Mouse (Mus musculus): Measurements from ENCODE around the gene Lsamp. TPM values are rescaled to one million over a fixed set of nuclear protein-coding genes. Genes with fewer than 3 reads are reported as not detected.

Gene Lsamp
- polyA plus RNA-seq, 1 experiment from 2014 or later, result 0.68 TPM

GRCm38 (mm10) chr16:41675774-41676173 lies 1691.6 kb downstream of the Lsamp start:
- Histone ChIP-seq H3K27me3 (ENCODE audit: control insufficient read depth, insufficient read depth, low read length) (no peaks in the 10 kb centered on the region), H3K9ac (ENCODE audit: low read length) (no peak overlapping the region), H3K9me3 (replicated peaks; ENCODE audit: control insufficient read depth, low read length) (no peaks in the 10 kb centered on the region), H3K4me3 (ENCODE audit: low read length) (no peak overlapping the region), H3K27ac (ENCODE audit: low read length) (no peak overlapping the region), H3K4me2 (ENCODE audit: low read depth, low read length) (no peak overlapping the region), H3K4me1 (ENCODE audit: control insufficient read depth, insufficient read depth, low read length) (no peaks in the 10 kb centered on the region), H3K36me3 (ENCODE audit: control insufficient read depth, insufficient read depth) (no peaks in the 10 kb centered on the region)
- 74% methylated on average over 3 of the region's 3 CpGs for WGBS
- ATAC-seq (replicated peaks; ENCODE audit: extremely low read depth, insufficient read depth, low FRiP score), result no peak

- Histone ChIP-seq H3K4me2 (ENCODE audit: low read depth, low read length) (no peak overlapping the region), H3K4me1 (ENCODE audit: control insufficient read depth, insufficient read depth, low read length) (no peaks in the 10 kb centered on the region), H3K27ac (ENCODE audit: low read length) (no peak overlapping the region), H3K9me3 (replicated peaks; ENCODE audit: control insufficient read depth, low read length) (no peaks in the 10 kb centered on the region), H3K9ac (ENCODE audit: low read length) (no peak overlapping the region), H3K27me3 (ENCODE audit: control insufficient read depth, insufficient read depth, low read length) (no peaks in the 10 kb centered on the region), H3K4me3 (ENCODE audit: low read length) (no peak overlapping the region), H3K36me3 (ENCODE audit: control insufficient read depth, insufficient read depth) (no peaks in the 10 kb centered on the region)
- no peak for ATAC-seq (replicated peaks; ENCODE audit: extremely low read depth, insufficient read depth, low FRiP score)
These were observed 1708.3 kb downstream of the Lsamp start for GRCm38 (mm10) chr16:41692435-41692834.

GRCm38 (mm10) chr16:41701790-41702428 lies 1717.7 kb downstream of the Lsamp start:
- Histone ChIP-seq H3K9ac (ENCODE audit: low read length) (no peak overlapping the region), H3K36me3 (ENCODE audit: control insufficient read depth, insufficient read depth) (no peaks in the 10 kb centered on the region), H3K4me2 (ENCODE audit: low read depth, low read length) (no peak overlapping the region), H3K9me3 (replicated peaks; ENCODE audit: control insufficient read depth, low read length) (no peaks in the 10 kb centered on the region), H3K27me3 (ENCODE audit: control insufficient read depth, insufficient read depth, low read length) (no peaks in the 10 kb centered on the region), H3K4me1 (ENCODE audit: control insufficient read depth, insufficient read depth, low read length) (no peaks in the 10 kb centered on the region), H3K27ac (ENCODE audit: low read length) (no peak overlapping the region), H3K4me3 (ENCODE audit: low read length) (no peak overlapping the region)
- no peak for ATAC-seq (replicated peaks; ENCODE audit: extremely low read depth, insufficient read depth, low FRiP score)
- 74% methylated on average over 5 of the region's 5 CpGs for WGBS

GRCm38 (mm10) chr16:41728900-41729585 lies 1744.9 kb downstream of the Lsamp start:
- ATAC-seq (replicated peaks; ENCODE audit: extremely low read depth, insufficient read depth, low FRiP score), result no peak
- Histone ChIP-seq H3K9me3 (replicated peaks; ENCODE audit: control insufficient read depth, low read length) (no peaks in the 10 kb centered on the region), H3K4me2 (ENCODE audit: low read depth, low read length) (no peak overlapping the region), H3K27ac (ENCODE audit: low read length) (no peak overlapping the region), H3K9ac (ENCODE audit: low read length) (no peak overlapping the region), H3K27me3 (ENCODE audit: control insufficient read depth, insufficient read depth, low read length) (no peaks in the 10 kb centered on the region), H3K4me1 (ENCODE audit: control insufficient read depth, insufficient read depth, low read length) (no peaks in the 10 kb centered on the region), H3K4me3 (ENCODE audit: low read length) (no peak overlapping the region), H3K36me3 (ENCODE audit: control insufficient read depth, insufficient read depth) (no peaks in the 10 kb centered on the region)
- 87% methylated on average over 9 of the region's 9 CpGs for WGBS

GRCm38 (mm10) chr16:41729911-41730310 lies 1745.8 kb downstream of the Lsamp start:
- Histone ChIP-seq H3K4me3 (ENCODE audit: low read length) (no peak overlapping the region), H3K9ac (ENCODE audit: low read length) (no peak overlapping the region), H3K27ac (ENCODE audit: low read length) (no peak overlapping the region), H3K4me2 (ENCODE audit: low read depth, low read length) (no peak overlapping the region), H3K36me3 (ENCODE audit: control insufficient read depth, insufficient read depth) (no peaks in the 10 kb centered on the region), H3K27me3 (ENCODE audit: control insufficient read depth, insufficient read depth, low read length) (no peaks in the 10 kb centered on the region), H3K9me3 (replicated peaks; ENCODE audit: control insufficient read depth, low read length) (no peaks in the 10 kb centered on the region), H3K4me1 (ENCODE audit: control insufficient read depth, insufficient read depth, low read length) (no peaks in the 10 kb centered on the region)
- no peak for ATAC-seq (replicated peaks; ENCODE audit: extremely low read depth, insufficient read depth, low FRiP score)
- 83% methylated on average over 1 of the region's 1 CpGs for WGBS

- Histone ChIP-seq H3K9ac (ENCODE audit: low read length) (no peak overlapping the region), H3K4me1 (ENCODE audit: control insufficient read depth, insufficient read depth, low read length) (peaks cover 4% of the 10 kb centered on the region), H3K27me3 (ENCODE audit: control insufficient read depth, insufficient read depth, low read length) (no peaks in the 10 kb centered on the region), H3K36me3 (ENCODE audit: control insufficient read depth, insufficient read depth) (no peaks in the 10 kb centered on the region), H3K4me3 (ENCODE audit: low read length) (no peak overlapping the region), H3K27ac (ENCODE audit: low read length) (peak overlapping the region; percentile 67), H3K9me3 (replicated peaks; ENCODE audit: control insufficient read depth, low read length) (no peaks in the 10 kb centered on the region), H3K4me2 (ENCODE audit: low read depth, low read length) (no peak overlapping the region)
- 31% methylated on average over 4 of the region's 4 CpGs for WGBS
- ATAC-seq (replicated peaks; ENCODE audit: extremely low read depth, insufficient read depth, low FRiP score), result peak; percentile 97
These were observed 1760.9 kb downstream of the Lsamp start for GRCm38 (mm10) chr16:41745037-41745436.

GRCm38 (mm10) chr16:41746235-41746911 lies 1762.2 kb downstream of the Lsamp start:
- Histone ChIP-seq H3K27ac (ENCODE audit: low read length) (no peak overlapping the region), H3K4me1 (ENCODE audit: control insufficient read depth, insufficient read depth, low read length) (peaks cover 4% of the 10 kb centered on the region)
- WGBS, result 63% methylated on average over 11 of the region's 11 CpGs

GRCm38 (mm10) chr16:41747874-41748273 lies 1763.7 kb downstream of the Lsamp start:
- WGBS, result 93% methylated on average over 2 of the region's 2 CpGs

More at GRCm38 (mm10) chr16:41746235-41746911, 1762.2 kb downstream of the Lsamp start:
- no peak overlapping the region for H3K9ac ChIP-seq (ENCODE audit: low read length)
- H3K36me3 ChIP-seq (ENCODE audit: control insufficient read depth, insufficient read depth), result no peaks in the 10 kb centered on the region
- no peak for ATAC-seq (replicated peaks; ENCODE audit: extremely low read depth, insufficient read depth, low FRiP score)
- no peak overlapping the region for H3K4me2 ChIP-seq (ENCODE audit: low read depth, low read length)
- H3K27me3 ChIP-seq (ENCODE audit: control insufficient read depth, insufficient read depth, low read length), result no peaks in the 10 kb centered on the region
- H3K9me3 ChIP-seq (replicated peaks; ENCODE audit: control insufficient read depth, low read length), result no peaks in the 10 kb centered on the region
- H3K4me3 ChIP-seq (ENCODE audit: low read length), result no peak overlapping the region

GRCm38 (mm10) chr16:41748759-41749158 lies 1764.6 kb downstream of the Lsamp start:
- no peak overlapping the region for H3K4me3 ChIP-seq (ENCODE audit: low read length)
- no peaks in the 10 kb centered on the region for H3K27me3 ChIP-seq (ENCODE audit: control insufficient read depth, insufficient read depth, low read length)
- H3K4me2 ChIP-seq (ENCODE audit: low read depth, low read length), result no peak overlapping the region
- WGBS, result 74% methylated on average over 2 of the region's 2 CpGs
- ATAC-seq (replicated peaks; ENCODE audit: extremely low read depth, insufficient read depth, low FRiP score), result no peak
- H3K4me1 ChIP-seq (ENCODE audit: control insufficient read depth, insufficient read depth, low read length), result peaks cover 4% of the 10 kb centered on the region
- H3K9ac ChIP-seq (ENCODE audit: low read length), result no peak overlapping the region
- no peak overlapping the region for H3K27ac ChIP-seq (ENCODE audit: low read length)
- H3K9me3 ChIP-seq (replicated peaks; ENCODE audit: control insufficient read depth, low read length), result no peaks in the 10 kb centered on the region
- H3K36me3 ChIP-seq (ENCODE audit: control insufficient read depth, insufficient read depth), result no peaks in the 10 kb centered on the region

More at GRCm38 (mm10) chr16:41747874-41748273, 1763.7 kb downstream of the Lsamp start:
- Histone ChIP-seq H3K9ac (ENCODE audit: low read length) (no peak overlapping the region), H3K4me3 (ENCODE audit: low read length) (no peak overlapping the region), H3K4me2 (ENCODE audit: low read depth, low read length) (no peak overlapping the region), H3K27me3 (ENCODE audit: control insufficient read depth, insufficient read depth, low read length) (no peaks in the 10 kb centered on the region), H3K27ac (ENCODE audit: low read length) (no peak overlapping the region), H3K9me3 (replicated peaks; ENCODE audit: control insufficient read depth, low read length) (no peaks in the 10 kb centered on the region), H3K36me3 (ENCODE audit: control insufficient read depth, insufficient read depth) (no peaks in the 10 kb centered on the region), H3K4me1 (ENCODE audit: control insufficient read depth, insufficient read depth, low read length) (peaks cover 4% of the 10 kb centered on the region)
- ATAC-seq (replicated peaks; ENCODE audit: extremely low read depth, insufficient read depth, low FRiP score), result no peak
